Mouse (Mus musculus): ENCODE results near the gene Dennd1a.

The Dennd1a gene

GRCm38 (mm10) chr2:38229882-38230281 lies 57.3 kb downstream of the Dennd1a start:
- DNase-seq (ENCODE audit: low read depth, low spot score) = no peak

GRCm38 (mm10) chr2:38223759-38224158 lies 63.4 kb downstream of the Dennd1a start:
- no peak for DNase-seq (ENCODE audit: low read depth, low spot score)

DNA sequence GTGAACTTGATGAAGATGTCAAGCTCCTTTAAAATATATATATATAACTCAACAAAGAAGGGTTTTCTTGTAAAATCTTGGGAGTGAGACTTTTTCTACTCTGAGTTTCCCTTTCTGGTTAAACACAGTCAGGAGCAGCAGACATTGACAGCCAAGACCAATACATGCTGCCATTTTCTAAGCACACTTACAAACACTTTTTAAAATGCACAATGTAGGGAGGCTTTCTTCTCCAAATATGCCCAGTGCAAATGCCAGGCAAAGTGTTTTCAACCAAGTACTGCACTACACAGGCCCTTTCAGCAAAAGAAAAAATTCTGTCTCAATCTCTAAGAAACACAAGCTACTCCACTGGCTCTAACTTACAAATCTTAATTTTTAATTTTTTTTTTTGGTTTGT lies 65.7 kb downstream of the Dennd1a start:
- DNase-seq (ENCODE audit: low read depth, low spot score) = no peak

DNA sequence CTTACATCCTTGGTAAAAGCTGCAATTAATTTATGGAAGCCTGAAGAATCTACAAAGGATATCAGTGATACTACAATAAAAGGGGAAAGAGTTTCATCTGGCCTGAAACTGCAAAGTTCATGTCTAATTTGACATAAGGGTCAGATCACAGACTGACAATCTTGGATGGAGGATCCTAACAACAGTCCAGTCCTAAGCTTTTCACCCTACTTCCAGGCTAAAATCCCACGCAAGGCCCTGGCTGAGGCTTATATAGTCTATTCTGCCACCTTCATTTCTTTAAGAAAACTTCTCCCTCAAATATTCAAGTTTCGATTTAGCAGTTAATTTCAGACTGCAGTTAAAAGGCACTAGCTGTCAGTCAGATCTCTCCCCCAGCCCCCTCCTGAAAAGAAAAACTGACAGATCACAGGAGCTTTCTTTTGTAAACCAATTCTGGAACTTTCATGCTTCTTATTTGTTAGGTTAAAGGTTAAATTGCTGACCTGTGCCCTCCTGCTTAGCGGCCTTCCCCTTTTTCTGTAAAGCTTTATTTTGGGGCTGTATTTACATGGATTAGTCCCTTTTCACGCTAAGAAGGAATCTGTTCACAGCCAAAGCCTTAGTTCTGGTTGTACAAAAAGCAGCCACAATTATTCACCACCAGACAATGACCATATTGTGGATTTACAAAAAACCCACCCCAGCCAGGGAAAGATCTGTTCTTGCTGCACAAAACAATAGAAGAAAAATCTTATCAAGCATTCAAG lies 66.3 kb downstream of the Dennd1a start:
- no peak for DNase-seq (ENCODE audit: low read depth, low spot score)

GRCm38 (mm10) chr2:38219666-38220065 lies 67.5 kb downstream of the Dennd1a start:
- DNase-seq (ENCODE audit: low read depth, low spot score) = no peak

GRCm38 (mm10) chr2:38213041-38213440 lies 74.1 kb downstream of the Dennd1a start:
- no peak for DNase-seq (ENCODE audit: low read depth, low spot score)

DNA sequence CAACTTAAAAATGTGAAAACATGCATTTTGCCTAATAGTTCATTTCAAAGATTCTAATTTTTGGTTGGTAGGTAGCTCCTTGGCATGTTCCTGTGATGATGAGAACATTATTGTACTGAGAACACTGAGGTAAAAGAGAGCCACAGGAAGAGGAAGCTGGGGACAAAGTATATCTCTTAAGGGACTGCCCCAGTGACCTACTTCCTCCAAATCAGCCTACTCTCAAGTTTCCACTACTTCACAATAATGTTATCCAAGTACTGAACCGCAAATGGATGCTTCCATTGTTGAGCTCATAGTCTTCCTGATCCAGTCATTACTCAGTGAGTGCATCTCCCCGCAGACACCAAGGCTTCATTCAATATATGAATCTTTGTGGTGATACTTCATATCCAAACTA lies 75.8 kb downstream of the Dennd1a start:
- DNase-seq (ENCODE audit: low read depth, low spot score) = no peak

- DNase-seq (ENCODE audit: low read depth, low spot score) = no peak
Measured at GRCm38 (mm10) chr2:38207752-38208151, 79.4 kb downstream of the Dennd1a start.

- DNase-seq (ENCODE audit: low read depth, low spot score) = no peak
Measured at GRCm38 (mm10) chr2:38205281-38205680, 81.9 kb downstream of the Dennd1a start.

GRCm38 (mm10) chr2:38204696-38205095 lies 82.5 kb downstream of the Dennd1a start:
- DNase-seq (ENCODE audit: low read depth, low spot score) = no peak

- no peak for DNase-seq (ENCODE audit: low read depth, low spot score)
Measured at GRCm38 (mm10) chr2:38198072-38198471, 89.1 kb downstream of the Dennd1a start.

GRCm38 (mm10) chr2:38196199-38197060 lies 90.8 kb downstream of the Dennd1a start:
- no peak for DNase-seq (ENCODE audit: low read depth, low spot score)

GRCm38 (mm10) chr2:38192007-38192406 lies 95.2 kb downstream of the Dennd1a start:
- no peak for DNase-seq (ENCODE audit: low read depth, low spot score)

DNA sequence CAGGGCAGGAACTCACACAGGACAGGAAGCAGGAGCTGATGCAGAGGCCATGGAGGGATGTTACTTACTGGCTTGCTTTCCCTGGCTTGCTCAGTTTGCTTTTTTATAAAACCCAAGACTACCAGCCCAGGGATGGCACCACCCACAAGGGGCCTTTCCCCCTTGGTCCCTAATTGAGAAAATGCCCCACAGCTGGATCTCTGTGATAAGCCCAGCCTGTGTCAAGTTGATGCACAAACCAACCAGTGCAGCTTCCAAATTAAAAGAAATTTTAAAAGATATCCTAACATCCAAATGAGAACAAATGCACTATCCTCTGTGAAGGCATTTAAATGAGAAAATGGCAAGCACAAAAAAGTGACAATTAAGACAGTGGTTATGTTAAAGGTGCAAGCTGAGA lies 95.6 kb downstream of the Dennd1a start:
- no peak for DNase-seq (ENCODE audit: low read depth, low spot score)

DNA sequence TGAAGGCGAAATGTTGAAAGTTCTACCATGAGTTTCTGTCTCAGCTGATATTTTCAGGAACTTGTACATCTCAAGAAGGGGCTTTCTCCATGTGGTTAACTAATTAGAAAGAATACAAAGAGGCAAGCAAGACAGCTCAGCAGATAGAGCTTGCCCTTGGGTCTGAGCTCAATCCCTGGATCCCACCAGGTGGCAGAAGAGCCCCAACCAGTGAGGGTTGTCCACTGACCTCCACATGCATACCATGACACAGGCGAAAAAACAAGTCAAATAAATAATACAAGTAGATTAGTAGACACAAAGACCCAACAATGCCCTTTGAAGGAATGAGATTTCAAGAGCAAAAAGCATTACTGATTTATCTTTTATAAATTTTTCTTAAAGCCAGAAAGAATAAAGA lies 100.8 kb downstream of the Dennd1a start:
- no peak for DNase-seq (ENCODE audit: low read depth, low spot score)

GRCm38 (mm10) chr2:38184977-38185376 lies 102.2 kb downstream of the Dennd1a start:
- DNase-seq (ENCODE audit: low read depth, low spot score) = no peak

- no peak for DNase-seq (ENCODE audit: low read depth, low spot score)
Measured at GRCm38 (mm10) chr2:38183881-38184280, 103.3 kb downstream of the Dennd1a start.

DNA sequence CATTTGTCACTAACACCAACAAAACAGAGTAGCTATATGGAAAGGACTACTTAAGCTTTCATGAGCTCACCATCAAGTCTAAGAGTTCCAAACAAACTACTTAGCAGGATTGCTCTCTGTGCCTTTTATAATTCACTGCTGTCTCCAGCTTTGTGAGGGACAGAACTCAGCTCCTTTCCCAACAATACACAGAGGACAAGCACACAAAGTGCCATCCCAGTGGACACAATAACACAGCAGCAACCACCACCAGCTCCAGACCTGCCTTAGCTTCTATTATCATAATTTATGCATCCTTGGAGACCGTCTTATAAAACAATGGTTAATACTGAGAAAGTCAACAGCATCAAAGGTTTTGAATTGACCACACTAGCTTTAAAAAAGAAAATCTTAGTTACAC lies 104.9 kb downstream of the Dennd1a start:
- no peak for DNase-seq (ENCODE audit: low read depth, low spot score)

- DNase-seq (ENCODE audit: low read depth, low spot score) = no peak
Measured at GRCm38 (mm10) chr2:38177583-38177978, 109.6 kb downstream of the Dennd1a start.

GRCm38 (mm10) chr2:38176870-38177582 lies 110.2 kb downstream of the Dennd1a start:
- no peak for DNase-seq (ENCODE audit: low read depth, low spot score)

DNA sequence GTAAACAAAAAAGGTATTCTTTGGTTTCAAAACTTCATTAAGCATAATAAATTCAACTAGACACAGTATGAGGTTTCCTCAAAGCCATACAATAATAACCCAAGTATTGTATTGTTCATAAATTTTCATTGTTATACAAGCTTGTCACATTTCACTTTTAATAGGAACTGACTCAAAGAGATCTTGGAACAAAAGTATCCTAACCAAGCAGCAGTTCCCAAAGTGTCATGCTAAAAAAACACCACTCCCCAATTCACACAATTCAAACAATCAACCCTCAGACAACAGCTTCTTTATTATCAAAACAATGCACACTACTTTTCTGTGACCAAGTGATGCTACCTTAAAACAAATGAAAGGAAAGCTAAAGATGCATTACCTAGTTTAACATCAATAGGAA lies 111.9 kb downstream of the Dennd1a start:
- DNase-seq (ENCODE audit: low read depth, low spot score) = no peak

DNA sequence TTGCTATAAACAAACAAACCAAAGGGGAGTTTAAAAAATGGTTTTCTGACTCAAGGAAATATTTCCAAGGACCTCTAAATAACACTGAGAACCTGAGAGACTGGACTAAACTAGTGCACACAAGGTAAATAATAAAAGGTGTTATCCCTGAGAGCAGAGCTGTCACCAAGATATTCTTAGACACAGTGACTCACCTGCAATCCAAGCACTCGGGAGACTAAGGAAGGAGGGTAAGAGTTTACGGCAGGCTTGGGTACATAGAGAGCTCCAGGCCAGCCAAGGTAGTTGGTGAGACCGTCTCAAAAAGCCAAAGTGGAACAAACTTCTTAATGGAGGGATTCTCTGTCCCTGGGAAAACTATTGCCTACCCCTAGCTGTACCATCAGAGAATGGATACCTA lies 118.6 kb downstream of the Dennd1a start:
- DNase-seq (ENCODE audit: low read depth, low spot score) = no peak
